Mouse (Mus musculus) brain, embryonic 14.5 days (tissue): ENCODE results near the gene Klrc2.

Experiments used
- CTCF ChIP-seq: fragments of 200-500 bp; IDR thresholded peaks from 2 replicates; pipeline ENCODE4 v1.5.1; 2012; ENCODE audit warnings: inconsistent platforms, mild to moderate bottlenecking, moderate library complexity, borderline replicate concordance; ENCODE audit not compliant: insufficient read depth, insufficient read length; ENCODE audit errors: extremely low read depth
- POLR2A ChIP-seq: fragments of 200-500 bp; IDR thresholded peaks from 2 replicates; pipeline ENCODE4 v1.6.1; 2012; ENCODE audit warnings: mild to moderate bottlenecking, inconsistent platforms, borderline replicate concordance; ENCODE audit not compliant: poor library complexity, insufficient read depth, insufficient read length, severe bottlenecking; ENCODE audit errors: extremely low read depth

- TF ChIP-seq POLR2A: no peak
- no peak for TF ChIP-seq CTCF
Observed at GRCm38 (mm10) chr6:129680379-129680778, 19.9 kb upstream of the Klrc2 start.
